Mouse (Mus musculus): ENCODE measurements around the gene Gtpbp3. TPM values are rescaled to one million over a fixed set of nuclear protein-coding genes. Genes with fewer than 3 reads are reported as not detected.
"Not testable (repeated sequence)": the region's sequence is repeated elsewhere in the genome, so short reads cannot be mapped to it uniquely, and the experiment has no call there.

The Gtpbp3 gene
- total and polyA plus RNA-seq, 3 experiments = 16.6 to 20.5 (median 18.4) TPM

- Histone ChIP-seq H3K79me2 (replicated peaks; ENCODE audit: control insufficient read depth, insufficient read depth, low read length) (no peaks in the 10 kb centered on the region), H3K27me3 (ENCODE audit: control insufficient read depth, insufficient read depth, low read length) (no peaks in the 10 kb centered on the region), H3K9ac (ENCODE audit: low read depth, low read length) (no peak overlapping the region), H3K27ac (peak overlapping the region; percentile 59), H3K36me3 (ENCODE audit: control insufficient read depth, insufficient read depth, low read length) (no peaks in the 10 kb centered on the region), H3K4me1 (ENCODE audit: control insufficient read depth, insufficient read depth, low read length) (peaks cover 20% of the 10 kb centered on the region), H3K4me3 (no peak overlapping the region)
- intact Hi-C loops (cut with DNase I) = no loop called here
- no peak for TF ChIP-seq CTCF (IDR thresholded peaks at IDR 0.05)
- TF ChIP-seq POLR2A (IDR thresholded peaks at IDR 0.05; ENCODE audit: insufficient read depth, low read depth, low read length) = no peak
- TF ChIP-seq EP300 (IDR thresholded peaks at IDR 0.05; ENCODE audit: insufficient read depth, low read depth, low read length) = no peak
- 39% methylated on average over 6 of the region's 6 CpGs for WGBS
- DNase-seq = no peak
Observed at GRCm38 (mm10) chr8:71526272-71526671, 38.4 kb downstream of the Gtpbp3 start.

- Histone ChIP-seq H3K9ac (ENCODE audit: low read depth, low read length) (no peak overlapping the region), H3K79me2 (replicated peaks; ENCODE audit: control insufficient read depth, insufficient read depth, low read length) (no peaks in the 10 kb centered on the region), H3K4me3 (no peak overlapping the region), H3K36me3 (ENCODE audit: control insufficient read depth, insufficient read depth, low read length) (no peaks in the 10 kb centered on the region), H3K27ac (peak overlapping the region; percentile 94), H3K4me1 (ENCODE audit: control insufficient read depth, insufficient read depth, low read length) (peaks cover 19% of the 10 kb centered on the region), H3K27me3 (ENCODE audit: control insufficient read depth, insufficient read depth, low read length) (no peaks in the 10 kb centered on the region)
- TF ChIP-seq CTCF (IDR thresholded peaks at IDR 0.05) (no peak), EP300 (IDR thresholded peaks at IDR 0.05; ENCODE audit: insufficient read depth, low read depth, low read length) (no peak), POLR2A (IDR thresholded peaks at IDR 0.05; ENCODE audit: insufficient read depth, low read depth, low read length) (no peak)
- WGBS = 23% methylated on average over 3 of the region's 3 CpGs
- peak in 1 of 2 experiments; percentile 11 for DNase-seq
- intact Hi-C loops (cut with DNase I) = no loop called here
Observed at GRCm38 (mm10) chr8:71527162-71527870, 39.4 kb downstream of the Gtpbp3 start.

DNA sequence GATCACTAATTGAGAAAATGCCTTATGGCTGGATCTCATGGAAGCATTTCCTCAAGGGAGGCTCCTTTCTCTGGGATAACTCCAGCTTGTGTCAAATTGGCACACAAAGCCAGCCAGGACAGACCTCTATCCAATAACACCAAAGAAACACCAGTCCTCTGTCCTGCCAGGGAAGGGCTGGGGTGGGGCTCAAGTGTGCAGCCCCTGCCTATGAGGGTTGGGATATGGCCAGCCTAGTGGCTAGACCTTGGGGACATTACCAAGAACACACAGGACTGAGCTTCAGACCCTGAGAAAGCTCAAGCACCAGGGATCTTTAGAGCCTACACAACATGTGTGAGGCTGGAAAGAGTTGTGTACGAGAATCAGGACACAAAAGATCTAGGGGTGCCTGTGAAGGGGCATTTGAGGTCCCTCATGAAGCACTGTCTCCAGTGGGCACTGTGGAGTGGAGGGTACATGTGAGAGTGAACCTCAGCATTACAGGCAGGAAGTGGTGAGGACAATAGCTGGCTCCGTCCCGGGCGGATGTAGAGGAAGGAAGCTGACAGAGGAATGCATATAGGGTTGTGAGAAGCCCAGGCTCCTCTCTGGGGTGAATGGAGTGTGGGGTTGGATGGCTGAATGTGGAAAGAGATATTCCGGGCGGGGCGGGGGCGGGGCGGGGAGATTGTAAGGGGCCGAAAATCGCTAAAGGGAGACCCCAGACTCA, 40.6 kb downstream of the Gtpbp3 start:
- WGBS = 40% methylated on average over 11 of the region's 11 CpGs
- peaks cover 19% of the 10 kb centered on the region for H3K4me1 ChIP-seq (ENCODE audit: control insufficient read depth, insufficient read depth, low read length)
- H3K9ac ChIP-seq (ENCODE audit: low read depth, low read length) = no peak overlapping the region
- no peak overlapping the region for H3K4me3 ChIP-seq
- no peaks in the 10 kb centered on the region for H3K27me3 ChIP-seq (ENCODE audit: control insufficient read depth, insufficient read depth, low read length)
- peak overlapping the region; percentile 94 for H3K27ac ChIP-seq
- H3K36me3 ChIP-seq (ENCODE audit: control insufficient read depth, insufficient read depth, low read length) = no peaks in the 10 kb centered on the region
- no peaks in the 10 kb centered on the region for H3K79me2 ChIP-seq (replicated peaks; ENCODE audit: control insufficient read depth, insufficient read depth, low read length)
- peak; percentile 57 to 66 for DNase-seq
- no peak for TF ChIP-seq CTCF (IDR thresholded peaks at IDR 0.05)
- TF ChIP-seq EP300 (IDR thresholded peaks at IDR 0.05; ENCODE audit: insufficient read depth, low read depth, low read length) = peak; percentile 71; the same call in 1 of the 2 replicates
- TF ChIP-seq POLR2A (IDR thresholded peaks at IDR 0.05; ENCODE audit: insufficient read depth, low read depth, low read length) = peak; percentile 57; the same call in 1 of the 2 replicates
- intact Hi-C loops (cut with DNase I) = no loop called here

DNA sequence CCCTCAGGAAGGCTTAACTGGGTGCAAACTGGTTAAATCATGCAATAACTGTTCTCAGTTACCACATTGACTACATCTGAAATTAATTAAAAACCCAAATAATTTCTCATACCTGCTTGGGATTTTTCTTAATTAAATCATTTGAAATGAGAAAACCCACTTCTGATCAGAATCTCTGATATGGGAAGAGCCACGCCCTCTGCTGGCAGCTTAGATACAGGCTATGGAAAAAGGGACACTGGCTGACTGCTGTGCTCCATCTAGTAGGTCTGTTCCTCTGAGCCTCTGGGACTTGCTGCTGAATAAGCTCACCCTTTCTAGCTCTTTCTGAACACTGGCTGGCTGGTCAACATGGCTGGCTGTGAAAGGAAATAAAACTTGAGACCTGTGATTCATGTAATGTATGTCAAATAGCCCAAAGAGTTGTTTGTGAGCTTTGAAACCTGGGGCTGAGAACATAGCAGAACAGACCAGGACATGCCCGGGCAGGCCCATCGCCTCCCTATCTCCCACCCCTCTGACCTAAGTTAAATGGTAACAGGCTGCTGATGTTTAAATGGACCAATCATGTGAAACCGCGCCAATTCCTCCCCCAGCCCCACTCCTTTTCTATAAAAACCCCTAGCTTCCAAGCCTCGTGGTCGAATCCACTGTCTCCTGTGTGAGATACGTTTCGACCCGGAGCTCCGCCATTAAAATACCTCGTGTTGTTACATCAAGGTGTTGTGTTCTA, 43.0 kb downstream of the Gtpbp3 start:
- H3K79me2 ChIP-seq (replicated peaks; ENCODE audit: control insufficient read depth, insufficient read depth, low read length); H3K27ac ChIP-seq; intact Hi-C loops (cut with DNase I); H3K36me3 ChIP-seq (ENCODE audit: control insufficient read depth, insufficient read depth, low read length); H3K4me3 ChIP-seq; H3K9ac ChIP-seq (ENCODE audit: low read depth, low read length); H3K27me3 ChIP-seq (ENCODE audit: control insufficient read depth, insufficient read depth, low read length): not testable (repeated sequence)
- 80% methylated on average over 7 of the region's 12 CpGs for WGBS
- peak in 1 of 2 experiments; percentile 14 for DNase-seq
- H3K4me1 ChIP-seq (ENCODE audit: control insufficient read depth, insufficient read depth, low read length) = peaks cover 20% of the 10 kb centered on the region
- peak; percentile 69 for TF ChIP-seq CTCF (IDR thresholded peaks at IDR 0.05)

- 71% methylated on average over 3 of the region's 3 CpGs for WGBS
- intact Hi-C loops (cut with DNase I) = no loop called here
- DNase-seq = no peak
- no peaks in the 10 kb centered on the region for H3K36me3 ChIP-seq (ENCODE audit: control insufficient read depth, insufficient read depth, low read length)
- H3K79me2 ChIP-seq (replicated peaks; ENCODE audit: control insufficient read depth, insufficient read depth, low read length) = no peaks in the 10 kb centered on the region
- H3K27me3 ChIP-seq (ENCODE audit: control insufficient read depth, insufficient read depth, low read length) = no peaks in the 10 kb centered on the region
- H3K4me3 ChIP-seq = no peak overlapping the region
- peaks cover 5% of the 10 kb centered on the region; the same call in 1 of the 2 replicates for H3K4me1 ChIP-seq (ENCODE audit: control insufficient read depth, insufficient read depth, low read length)
- H3K9ac ChIP-seq (ENCODE audit: low read depth, low read length) = no peak overlapping the region
- TF ChIP-seq CTCF (IDR thresholded peaks at IDR 0.05) (peak; percentile 34), POLR2A (IDR thresholded peaks at IDR 0.05; ENCODE audit: insufficient read depth, low read depth, low read length) (no peak)
- no peak overlapping the region for H3K27ac ChIP-seq
Observed at GRCm38 (mm10) chr8:71534263-71534810, 46.4 kb downstream of the Gtpbp3 start.
